Mouse (Mus musculus) retina, postnatal 1 day (tissue): ENCODE measurements at regions not wholly inside any gene's neighbourhood (a gene's known extent, or its start where the extent isn't known, plus 50 kb on each side); places are given as distances from the start of the nearest gene placed in this dataset.

ENCODE experiments used
- DNase-seq: peaks from one replicate; pipeline ENCODE4 v3.0.0-alpha.2; 2012

- DNase-seq: peak; percentile 80
Observed at GRCm38 (mm10) chr12:71429561-71430200, 120.0 kb downstream of the Dact1 start.

- DNase-seq: peak; percentile 67
Observed at GRCm38 (mm10) chr12:71430331-71430730, 120.6 kb downstream of the Dact1 start.

- no peak for DNase-seq
Observed at GRCm38 (mm10) chr12:71431116-71431515, 121.4 kb downstream of the Dact1 start.

- peak; percentile 52 for DNase-seq
Observed at GRCm38 (mm10) chr12:71433549-71434200, 124.0 kb downstream of the Dact1 start.

GRCm38 (mm10) chr12:71438254-71438653 is 128.6 kb downstream of the Dact1 start:
- DNase-seq: no peak

GRCm38 (mm10) chr12:71440863-71441262 is 131.2 kb downstream of the Dact1 start:
- no peak for DNase-seq

- DNase-seq: no peak
Observed at GRCm38 (mm10) chr12:71441272-71441671, 131.6 kb downstream of the Dact1 start.

- no peak for DNase-seq
Observed at GRCm38 (mm10) chr12:71446177-71446891, 136.7 kb downstream of the Dact1 start.

GRCm38 (mm10) chr12:71446892-71447268 is 137.2 kb downstream of the Dact1 start:
- no peak for DNase-seq

GRCm38 (mm10) chr12:71449032-71449431 is 139.3 kb downstream of the Dact1 start:
- DNase-seq: no peak

- no peak for DNase-seq
Observed at GRCm38 (mm10) chr12:71450128-71450527, 140.4 kb downstream of the Dact1 start.

GRCm38 (mm10) chr12:71450680-71451463 is 141.2 kb downstream of the Dact1 start:
- DNase-seq: no peak

- DNase-seq: no peak
Observed at GRCm38 (mm10) chr12:71456900-71457299, 147.2 kb downstream of the Dact1 start.

- DNase-seq: no peak
Observed at GRCm38 (mm10) chr12:71458559-71459176, 149.0 kb downstream of the Dact1 start.

GRCm38 (mm10) chr12:71460643-71461042 is 151.0 kb downstream of the Dact1 start:
- DNase-seq: no peak

- DNase-seq: no peak
Observed at GRCm38 (mm10) chr12:71467820-71468219, 158.1 kb downstream of the Dact1 start.

- DNase-seq: peak; percentile 35
Observed at GRCm38 (mm10) chr12:71468324-71468723, 158.6 kb downstream of the Dact1 start.

GRCm38 (mm10) chr12:71470983-71471715 is 161.5 kb downstream of the Dact1 start:
- DNase-seq: no peak

- DNase-seq: no peak
Observed at GRCm38 (mm10) chr12:71471720-71472119, 162.0 kb downstream of the Dact1 start.

GRCm38 (mm10) chr12:71476238-71476637 is 166.6 kb downstream of the Dact1 start:
- DNase-seq: no peak

GRCm38 (mm10) chr12:71477691-71478090 is 168.0 kb downstream of the Dact1 start:
- no peak for DNase-seq

- DNase-seq: peak; percentile 78
Observed at GRCm38 (mm10) chr12:71481371-71481770, 171.7 kb downstream of the Dact1 start.
